Mouse (Mus musculus) limb, embryonic 14.5 days (tissue): ENCODE data around the gene Rarres2. TPM values are rescaled to one million over a fixed set of nuclear protein-coding genes. Genes with fewer than 3 reads are reported as not detected.

Experiments used
- ATAC-seq: fragments of 200-750 bp; cut with Nextera tagmentation; 2 replicates; pipeline ENCODE4 v1.8.0; 2017; ENCODE audit warnings: low read depth, moderate number of reproducible peaks, moderate TSS enrichment; ENCODE audit not compliant: low FRiP score
- DNase-seq: peaks from one replicate; pipeline ENCODE4 v3.0.0-alpha.2; 2015; ENCODE audit warnings: low spot score
- H3K27ac ChIP-seq: fragments of 300-500 bp; sonication (generic); replicated peaks from 2 replicates; pipeline ENCODE4 v1.5.1; 2014; ENCODE audit warnings: low read depth, mild to moderate bottlenecking, low read length, moderate library complexity, mixed read lengths
- H3K27me3 ChIP-seq: fragments of 300-500 bp; sonication (generic); 2 replicates; pipeline ENCODE4 v1.6.1; 2014; ENCODE audit warnings: low read length, mixed read lengths; ENCODE audit not compliant: control insufficient read depth, insufficient read depth
- H3K36me3 ChIP-seq: fragments of 300-500 bp; sonication (generic); 2 replicates; pipeline ENCODE4 v1.6.1; 2014; ENCODE audit warnings: mild to moderate bottlenecking, low read length, moderate library complexity, mixed read lengths; ENCODE audit not compliant: control insufficient read depth, insufficient read depth
- H3K4me1 ChIP-seq: fragments of 300-500 bp; sonication (generic); 2 replicates; pipeline ENCODE4 v1.6.1; 2014; ENCODE audit warnings: antibody characterized with exemption, low read length, mixed read lengths; ENCODE audit not compliant: control insufficient read depth, insufficient read depth
- H3K4me2 ChIP-seq: fragments of 300-500 bp; sonication (generic); replicated peaks from 2 replicates; pipeline ENCODE4 v1.6.1; 2014; ENCODE audit warnings: low read depth, mild to moderate bottlenecking, low read length, moderate library complexity; ENCODE audit not compliant: severe bottlenecking
- H3K4me3 ChIP-seq: fragments of 300-500 bp; sonication (generic); replicated peaks from 2 replicates; pipeline ENCODE4 v1.5.1; 2014; ENCODE audit warnings: low read length
- H3K9ac ChIP-seq: fragments of 300-500 bp; sonication (generic); 2 replicates; pipeline ENCODE4 v1.6.1; 2014; ENCODE audit warnings: mild to moderate bottlenecking, low read depth, low read length, moderate library complexity; ENCODE audit not compliant: severe bottlenecking
- H3K9me3 ChIP-seq: fragments of 300-500 bp; sonication (generic); 2 replicates; pipeline ENCODE4 v1.6.1; 2016; ENCODE audit warnings: low read length; ENCODE audit not compliant: control insufficient read depth
- POLR2A ChIP-seq: fragments of 200-500 bp; IDR thresholded peaks from 2 replicates; pipeline ENCODE4 v1.8.0; 2012; ENCODE audit warnings: inconsistent platforms, mild to moderate bottlenecking, moderate library complexity, borderline replicate concordance; ENCODE audit not compliant: insufficient read depth, insufficient read length; ENCODE audit errors: extremely low read depth
- WGBS: fragments of 180-500 bp; shearing (Covaris S2); extraction: QIAGEN DNeasy Blood & Tissue Kit; methylation state at CpG from one replicate; pipeline ENCODE4 v1.1.7; 2014; 5-methylcytosine and 5-hydroxymethylcytosine counted together
- polyA plus RNA-seq, 2 experiments: library from polyadenylated mRNA; depleted of rRNA in 1 of 2; stranded (reverse) in 1 of 2; unstranded in 1 of 2; fragments of >200 nt; fragmentation: Nextera tagmentation in 1 of 2; extraction: Ambion mirVana in 1 of 2; gene quantifications; 2 replicates each; pipeline versions ENCODE4 v1.2.1 to v1.2.3; 2012 to 2014

Gene Rarres2
- polyA plus RNA-seq, 2 experiments: 19.7 to 21.3 TPM

DNA sequence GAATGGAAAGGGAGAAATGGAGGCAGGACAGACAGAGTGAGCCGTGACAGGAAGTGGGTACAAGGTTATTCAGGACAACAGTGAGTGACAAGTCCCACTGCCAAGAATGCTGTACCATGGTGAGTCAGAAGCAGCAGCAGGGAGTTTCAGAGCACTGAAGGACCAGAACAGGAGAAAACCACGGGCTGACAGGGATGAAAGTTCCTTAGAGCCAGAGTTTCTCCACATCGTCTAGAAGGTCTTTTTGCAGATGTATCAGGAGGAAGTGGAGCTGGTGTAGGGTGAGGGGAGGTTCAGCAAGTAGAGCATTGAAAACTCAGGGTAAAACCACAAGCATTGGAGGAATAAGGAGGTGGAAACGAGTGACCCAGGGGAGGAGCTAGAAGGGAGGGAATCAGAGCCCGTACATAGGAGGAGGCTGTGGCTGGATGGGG is 6.6 kb upstream of the Rarres2 start:
- no peak for ATAC-seq
- DNase-seq: no peak
- 29% methylated on average over 5 of the region's 5 CpGs for WGBS

DNA sequence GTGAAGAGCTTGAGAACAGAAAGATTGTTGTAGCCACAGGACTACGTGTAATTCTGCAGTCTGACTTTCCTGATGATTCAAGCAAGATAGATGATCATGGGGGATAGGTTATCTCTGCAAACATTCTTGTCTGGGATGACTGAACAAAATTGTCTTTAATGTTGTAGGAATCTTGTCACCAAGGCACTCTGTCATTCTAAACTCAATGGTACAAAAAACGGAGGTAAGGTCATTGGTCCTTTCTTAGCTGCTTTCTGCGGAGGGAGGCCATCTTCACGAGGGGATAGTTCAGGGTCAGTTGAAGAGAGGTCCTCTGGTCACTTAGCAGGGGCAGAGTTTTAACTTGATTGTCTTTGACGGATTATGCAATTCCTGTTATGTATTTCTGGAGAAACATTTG is 6.1 kb upstream of the Rarres2 start:
- DNase-seq (no peak), ATAC-seq (no peak)
- Histone ChIP-seq H3K9ac (no peak overlapping the region), H3K27ac (no peak overlapping the region), H3K4me2 (no peak overlapping the region), H3K27me3 (no peaks in the 10 kb centered on the region), H3K4me1 (no peaks in the 10 kb centered on the region), H3K9me3 (no peaks in the 10 kb centered on the region), H3K36me3 (no peaks in the 10 kb centered on the region), H3K4me3 (no peak overlapping the region)
- 50% methylated on average over 5 of the region's 5 CpGs for WGBS
- no peak for TF ChIP-seq POLR2A

More for the DNA sequence above, 6.6 kb upstream of the Rarres2 start:
- Histone ChIP-seq H3K4me3 (no peak overlapping the region), H3K36me3 (no peaks in the 10 kb centered on the region), H3K4me1 (no peaks in the 10 kb centered on the region), H3K27ac (no peak overlapping the region), H3K27me3 (no peaks in the 10 kb centered on the region), H3K4me2 (no peak overlapping the region), H3K9me3 (no peaks in the 10 kb centered on the region), H3K9ac (peak overlapping the region; percentile 28; the same call in 1 of the 2 replicates)
- TF ChIP-seq POLR2A: no peak

DNA sequence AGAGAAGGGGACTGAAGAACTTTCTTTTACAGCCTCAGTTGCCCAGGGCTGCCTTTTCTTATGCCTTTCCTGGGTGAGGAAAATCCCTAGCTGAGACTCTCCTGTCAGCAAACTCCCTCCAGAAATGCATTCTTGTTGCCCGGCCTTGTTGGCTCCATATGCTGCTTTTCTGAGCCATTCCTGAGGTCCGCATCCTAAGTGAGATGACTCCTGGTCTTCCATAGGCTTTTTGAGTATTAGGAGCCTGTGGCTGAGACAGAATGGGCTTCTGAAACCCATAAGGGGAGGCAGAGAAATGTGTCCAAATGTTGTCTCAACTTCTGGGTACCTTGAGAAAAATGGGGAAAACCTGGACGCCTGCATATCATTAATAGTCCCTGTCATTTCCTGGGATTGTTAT is 1.4 kb upstream of the Rarres2 start:
- H3K4me3 ChIP-seq: no peak overlapping the region
- no peaks in the 10 kb centered on the region for H3K9me3 ChIP-seq
- no peaks in the 10 kb centered on the region for H3K36me3 ChIP-seq
- H3K27me3 ChIP-seq: no peaks in the 10 kb centered on the region
- H3K9ac ChIP-seq: no peak overlapping the region
- ATAC-seq (no peak), DNase-seq (no peak)
- TF ChIP-seq POLR2A: no peak
- no peak overlapping the region for H3K4me2 ChIP-seq
- H3K4me1 ChIP-seq: peaks cover 3% of the 10 kb centered on the region
- no peak overlapping the region for H3K27ac ChIP-seq
- WGBS: 55% methylated on average over 3 of the region's 3 CpGs

DNA sequence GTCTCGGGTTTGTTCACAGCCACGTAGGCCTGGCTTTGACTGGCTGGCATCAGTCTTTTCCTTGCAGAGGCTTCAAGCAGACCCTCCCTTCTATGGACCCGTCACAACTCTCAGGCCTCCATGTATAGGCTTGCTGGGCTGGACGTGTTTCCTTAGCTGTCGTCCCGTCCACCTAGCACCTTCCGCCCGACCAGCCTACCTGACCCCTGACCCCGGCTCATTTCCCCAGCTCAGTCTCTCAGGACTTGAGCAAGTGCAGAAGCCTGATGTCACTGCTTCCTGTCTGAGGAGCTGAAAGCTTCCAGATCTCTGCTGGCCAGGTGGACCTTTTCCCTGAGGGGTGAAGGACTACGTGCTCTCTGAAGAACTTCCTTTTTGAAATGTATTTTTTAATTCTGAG is 691 bp upstream of the Rarres2 start:
- no peak for TF ChIP-seq POLR2A
- no peak overlapping the region for H3K4me2 ChIP-seq
- H3K27ac ChIP-seq: no peak overlapping the region
- H3K9ac ChIP-seq: no peak overlapping the region
- 0 out of 2 replicates have a peak, but pooled peaks cover 2% of the 10 kb centered on the region for H3K36me3 ChIP-seq
- ATAC-seq (no peak), DNase-seq (no peak)
- H3K27me3 ChIP-seq: no peaks in the 10 kb centered on the region
- no peaks in the 10 kb centered on the region for H3K9me3 ChIP-seq
- H3K4me3 ChIP-seq: no peak overlapping the region
- 28% methylated on average over 10 of the region's 10 CpGs for WGBS
- H3K4me1 ChIP-seq: peaks cover 8% of the 10 kb centered on the region

DNA sequence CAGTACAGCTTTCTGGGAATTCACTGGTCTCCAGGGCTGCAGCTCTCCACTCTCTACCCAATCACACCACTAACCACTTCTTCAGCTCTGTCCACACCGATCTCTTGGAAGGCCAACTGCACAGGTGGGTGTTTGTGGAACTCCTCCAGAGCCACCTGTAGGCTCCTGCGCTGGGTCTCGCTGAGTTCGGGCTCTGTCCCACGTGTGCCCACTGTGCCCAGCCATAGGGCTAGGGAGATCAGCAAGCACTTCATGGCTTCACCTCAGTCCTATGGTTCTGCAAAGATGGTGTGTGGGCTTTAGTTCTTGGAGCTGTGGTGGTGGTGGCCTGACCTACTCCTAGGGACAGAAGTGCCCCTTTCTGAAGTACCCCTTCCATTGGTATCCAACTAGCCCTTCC is 575 bp downstream of the Rarres2 start:
- 0 out of 2 replicates have a peak, but pooled peaks cover 2% of the 10 kb centered on the region for H3K36me3 ChIP-seq
- DNase-seq: no peak
- H3K4me1 ChIP-seq: peaks cover 9% of the 10 kb centered on the region
- H3K27ac ChIP-seq: 0 out of 2 replicates have a peak overlapping the region, but pooled peaks have one; percentile 43
- no peak overlapping the region for H3K9ac ChIP-seq
- H3K9me3 ChIP-seq: no peaks in the 10 kb centered on the region
- no peak overlapping the region for H3K4me2 ChIP-seq
- no peak overlapping the region for H3K4me3 ChIP-seq
- TF ChIP-seq POLR2A: no peak
- ATAC-seq: no peak
- H3K27me3 ChIP-seq: no peaks in the 10 kb centered on the region
- WGBS: 91% methylated on average over 5 of the region's 5 CpGs
